Mouse (Mus musculus): ENCODE measurements around the gene Slc9b1. TPM values are rescaled to one million over a fixed set of nuclear protein-coding genes. Genes with fewer than 3 reads are reported as not detected.

The Slc9b1 gene
- polyA plus RNA-seq, 1 experiment from 2014 or later = not detected

DNA sequence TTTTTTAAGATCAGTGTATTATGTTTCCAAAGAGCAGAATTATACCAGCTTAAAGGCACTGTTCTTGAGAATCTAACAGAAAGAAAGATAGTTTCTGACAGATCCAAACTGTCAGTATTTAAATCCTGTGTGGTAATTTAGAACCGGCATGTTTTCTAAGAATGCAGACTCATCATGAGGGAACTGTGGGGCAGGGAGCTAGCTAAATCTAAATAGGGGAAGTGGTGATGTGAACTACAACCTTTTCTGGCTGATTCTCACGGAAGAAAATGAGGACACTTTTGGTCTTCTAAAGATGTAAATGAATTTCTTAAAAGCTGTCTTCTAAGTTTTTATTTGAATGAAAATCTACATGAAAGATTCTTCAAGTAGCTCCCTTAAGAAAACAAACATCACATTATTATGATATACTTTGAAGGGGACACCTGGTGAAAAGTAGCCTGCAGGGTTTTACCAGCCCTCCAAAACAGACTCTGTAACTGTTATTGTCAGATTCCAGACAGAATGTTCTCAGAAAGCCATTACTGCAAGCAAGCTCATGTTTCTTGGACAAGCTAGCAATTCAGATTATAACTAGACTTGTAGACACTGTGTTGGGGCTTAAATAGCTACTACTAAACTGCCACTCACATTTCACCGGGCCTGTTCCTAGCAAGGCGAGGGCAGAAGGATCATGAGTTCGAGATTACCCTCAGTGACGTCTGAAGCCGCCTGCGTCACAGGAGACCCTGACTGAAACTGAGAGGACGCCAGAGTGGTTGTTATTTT lies 72.9 kb downstream of the Slc9b1 start:
- Histone ChIP-seq H3K27me3 (ENCODE audit: control insufficient read depth, insufficient read depth, low read length) (no peaks in the 10 kb centered on the region), H3K9me3 (ENCODE audit: control insufficient read depth, low read length) (no peaks in the 10 kb centered on the region), H3K4me3 (ENCODE audit: low read depth, low read length) (no peak overlapping the region), H3K4me2 (ENCODE audit: low read depth, low read length) (no peak overlapping the region), H3K4me1 (ENCODE audit: control insufficient read depth, insufficient read depth, low read length) (peaks cover 13% of the 10 kb centered on the region), H3K27ac (ENCODE audit: low read depth, low read length) (no peak overlapping the region), H3K9ac (replicated peaks; ENCODE audit: low read depth, low read length) (no peak overlapping the region), H3K36me3 (ENCODE audit: control insufficient read depth, insufficient read depth, low read length) (no peaks in the 10 kb centered on the region)
- WGBS = 93% methylated on average over 9 of the region's 9 CpGs
- no peak for ATAC-seq (ENCODE audit: low read depth)

DNA sequence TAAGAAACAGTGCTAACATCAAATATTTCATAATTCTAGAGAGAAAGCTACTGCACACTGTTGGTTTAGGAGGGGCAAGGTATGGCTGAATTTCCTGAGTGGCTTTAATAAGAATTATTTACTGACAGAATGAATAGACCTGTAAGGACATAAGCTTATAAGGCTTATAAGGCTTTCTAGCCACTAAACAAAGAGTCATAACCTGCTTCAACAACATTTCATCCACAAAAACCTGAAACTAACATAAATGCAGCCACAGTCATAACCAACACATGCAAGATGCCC lies 73.4 kb downstream of the Slc9b1 start:
- no peak overlapping the region for H3K9ac ChIP-seq (replicated peaks; ENCODE audit: low read depth, low read length)
- no peak overlapping the region for H3K4me2 ChIP-seq (ENCODE audit: low read depth, low read length)
- no peak for ATAC-seq (ENCODE audit: low read depth)
- H3K4me1 ChIP-seq (ENCODE audit: control insufficient read depth, insufficient read depth, low read length) = peaks cover 13% of the 10 kb centered on the region
- H3K36me3 ChIP-seq (ENCODE audit: control insufficient read depth, insufficient read depth, low read length) = no peaks in the 10 kb centered on the region
- H3K9me3 ChIP-seq (ENCODE audit: control insufficient read depth, low read length) = no peaks in the 10 kb centered on the region
- H3K27me3 ChIP-seq (ENCODE audit: control insufficient read depth, insufficient read depth, low read length) = no peaks in the 10 kb centered on the region
- H3K4me3 ChIP-seq (ENCODE audit: low read depth, low read length) = no peak overlapping the region
- no peak overlapping the region for H3K27ac ChIP-seq (ENCODE audit: low read depth, low read length)

DNA sequence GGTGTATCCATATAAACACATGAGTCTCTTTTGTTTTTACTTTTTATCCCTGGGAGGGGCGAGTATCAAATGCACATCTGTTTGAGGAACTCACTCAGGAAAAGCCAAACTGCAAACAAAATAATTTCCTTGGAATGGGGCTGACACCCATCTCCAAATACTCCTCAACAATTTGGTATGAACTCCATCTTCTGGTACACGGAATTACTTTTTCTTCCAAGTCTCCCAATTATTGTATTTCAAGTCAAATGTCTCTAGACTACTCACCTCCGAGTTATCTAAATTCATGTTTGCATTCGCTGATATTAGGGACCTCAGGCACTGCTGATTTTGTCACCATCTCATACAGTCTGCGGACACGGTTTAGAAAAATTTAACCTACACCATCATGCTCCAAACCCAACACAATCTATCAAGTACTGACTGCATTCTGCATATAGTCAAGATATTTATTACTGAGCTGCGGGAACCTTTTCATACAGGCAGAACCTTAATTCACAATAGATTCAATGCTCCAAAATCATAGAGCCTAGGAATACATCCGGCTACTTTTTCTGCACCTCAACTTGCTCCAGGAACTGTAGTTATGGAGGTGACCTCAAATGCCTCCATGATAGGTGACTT lies 74.5 kb downstream of the Slc9b1 start:
- Histone ChIP-seq H3K36me3 (ENCODE audit: control insufficient read depth, insufficient read depth, low read length) (no peaks in the 10 kb centered on the region), H3K27me3 (ENCODE audit: control insufficient read depth, insufficient read depth, low read length) (no peaks in the 10 kb centered on the region), H3K9me3 (ENCODE audit: control insufficient read depth, low read length) (no peaks in the 10 kb centered on the region), H3K9ac (replicated peaks; ENCODE audit: low read depth, low read length) (peak overlapping the region; percentile 79), H3K27ac (ENCODE audit: low read depth, low read length) (peak overlapping the region; percentile 97), H3K4me3 (ENCODE audit: low read depth, low read length) (peak overlapping the region; percentile 60), H3K4me2 (ENCODE audit: low read depth, low read length) (peak overlapping the region; percentile 53), H3K4me1 (ENCODE audit: control insufficient read depth, insufficient read depth, low read length) (peaks cover 13% of the 10 kb centered on the region)
- WGBS = 36% methylated on average over 8 of the region's 8 CpGs
- no peak; the same call in 1 of the 2 replicates for ATAC-seq (ENCODE audit: low read depth)

DNA sequence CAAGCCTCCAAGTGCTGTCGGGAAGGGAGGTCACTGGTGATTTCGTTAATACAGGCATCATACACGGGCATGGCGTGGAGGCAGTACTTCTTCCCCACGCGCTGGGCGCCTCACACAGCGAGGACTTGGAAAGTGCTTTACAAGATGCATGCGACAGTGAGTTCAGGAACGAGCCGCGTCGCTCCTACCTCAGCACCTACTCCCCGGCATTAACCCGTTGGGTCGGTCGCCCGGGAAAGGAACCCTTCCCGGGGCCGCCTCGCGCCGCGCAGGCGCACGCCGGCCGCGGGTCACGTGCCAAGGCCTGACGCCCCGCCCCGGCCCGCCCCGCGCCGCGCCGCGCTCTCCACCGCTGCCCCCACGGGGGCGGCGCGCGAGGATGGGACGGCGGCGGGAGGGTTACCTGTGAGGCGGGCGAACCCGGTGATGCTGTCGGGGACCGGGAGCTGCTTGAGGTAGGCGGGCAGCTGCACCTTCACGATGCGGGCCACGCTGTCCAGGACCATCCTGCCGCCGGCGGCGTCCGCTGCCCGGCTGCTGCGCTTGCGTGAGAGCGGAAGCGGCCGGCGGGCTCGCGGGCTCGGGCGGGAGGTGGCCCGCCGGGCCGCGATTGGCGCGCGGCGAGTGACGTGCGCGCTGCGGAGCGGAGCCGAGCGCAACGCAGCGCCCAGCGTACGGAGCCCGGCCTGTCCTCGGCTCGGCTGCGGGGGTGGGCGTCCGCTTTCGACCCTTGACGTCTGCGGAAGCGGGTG lies 75.2 kb downstream of the Slc9b1 start:
- peak; percentile 98 for ATAC-seq (ENCODE audit: low read depth)
- Histone ChIP-seq H3K4me3 (ENCODE audit: low read depth, low read length) (peak overlapping the region; percentile 60), H3K27me3 (ENCODE audit: control insufficient read depth, insufficient read depth, low read length) (no peaks in the 10 kb centered on the region), H3K9ac (replicated peaks; ENCODE audit: low read depth, low read length) (peak overlapping the region; percentile 79), H3K4me2 (ENCODE audit: low read depth, low read length) (peak overlapping the region; percentile 53), H3K27ac (ENCODE audit: low read depth, low read length) (peak overlapping the region; percentile 97), H3K36me3 (ENCODE audit: control insufficient read depth, insufficient read depth, low read length) (0 out of 2 replicates have a peak, but pooled peaks cover 2% of the 10 kb centered on the region), H3K9me3 (ENCODE audit: control insufficient read depth, low read length) (no peaks in the 10 kb centered on the region), H3K4me1 (ENCODE audit: control insufficient read depth, insufficient read depth, low read length) (peaks cover 13% of the 10 kb centered on the region)
- under 1% methylated on average over 78 of the region's 103 CpGs for WGBS

DNA sequence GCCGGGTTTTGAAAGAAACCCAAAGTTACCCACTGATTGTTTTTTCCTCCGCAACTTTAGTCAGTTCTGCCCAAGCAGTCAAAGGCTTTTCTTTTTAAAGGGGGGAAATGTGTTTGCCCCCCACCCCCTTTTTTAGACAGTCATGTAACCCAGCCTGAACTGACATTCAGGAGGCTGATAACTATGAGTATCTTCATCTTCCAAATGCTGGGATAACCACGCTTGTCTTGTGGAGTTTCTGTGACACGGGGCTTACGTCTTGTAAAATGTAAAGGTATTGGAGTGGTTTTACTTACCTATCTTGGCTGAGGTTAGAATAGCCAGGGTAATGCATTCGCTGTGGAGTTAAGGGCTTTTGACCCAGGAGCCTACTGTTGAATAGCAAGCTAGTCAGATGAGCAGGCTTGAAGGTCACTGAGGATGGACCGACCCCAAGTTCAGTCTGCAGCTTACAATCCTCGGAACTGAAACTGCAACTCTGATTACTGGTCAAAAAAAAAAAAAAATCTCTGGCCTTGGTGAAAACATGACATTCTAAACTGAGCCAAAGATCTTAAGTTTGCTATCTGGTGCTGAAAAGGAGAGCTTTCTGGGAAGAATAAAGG lies 75.9 kb downstream of the Slc9b1 start, which contains the start of gene Cisd2:
Gene Cisd2, minus strand, starts transcription at position 318 of the 605 bp plus-strand sequence.
- Histone ChIP-seq H3K36me3 (ENCODE audit: control insufficient read depth, insufficient read depth, low read length) (0 out of 2 replicates have a peak, but pooled peaks cover 3% of the 10 kb centered on the region), H3K4me2 (ENCODE audit: low read depth, low read length) (peak within 1 kb of the TSS; percentile 53), H3K4me1 (ENCODE audit: control insufficient read depth, insufficient read depth, low read length) (peaks cover 13% of the 10 kb centered on the region), H3K9ac (replicated peaks; ENCODE audit: low read depth, low read length) (peak within 1 kb of the TSS; percentile 79), H3K27me3 (ENCODE audit: control insufficient read depth, insufficient read depth, low read length) (no peaks in the 10 kb centered on the region), H3K9me3 (ENCODE audit: control insufficient read depth, low read length) (no peaks in the 10 kb centered on the region), H3K4me3 (ENCODE audit: low read depth, low read length) (peak within 1 kb of the TSS; percentile 60), H3K27ac (ENCODE audit: low read depth, low read length) (peak within 1 kb of the TSS; percentile 97)
- peak; percentile 22 for ATAC-seq (ENCODE audit: low read depth)
- WGBS = 4% methylated on average over 8 of the region's 8 CpGs

DNA sequence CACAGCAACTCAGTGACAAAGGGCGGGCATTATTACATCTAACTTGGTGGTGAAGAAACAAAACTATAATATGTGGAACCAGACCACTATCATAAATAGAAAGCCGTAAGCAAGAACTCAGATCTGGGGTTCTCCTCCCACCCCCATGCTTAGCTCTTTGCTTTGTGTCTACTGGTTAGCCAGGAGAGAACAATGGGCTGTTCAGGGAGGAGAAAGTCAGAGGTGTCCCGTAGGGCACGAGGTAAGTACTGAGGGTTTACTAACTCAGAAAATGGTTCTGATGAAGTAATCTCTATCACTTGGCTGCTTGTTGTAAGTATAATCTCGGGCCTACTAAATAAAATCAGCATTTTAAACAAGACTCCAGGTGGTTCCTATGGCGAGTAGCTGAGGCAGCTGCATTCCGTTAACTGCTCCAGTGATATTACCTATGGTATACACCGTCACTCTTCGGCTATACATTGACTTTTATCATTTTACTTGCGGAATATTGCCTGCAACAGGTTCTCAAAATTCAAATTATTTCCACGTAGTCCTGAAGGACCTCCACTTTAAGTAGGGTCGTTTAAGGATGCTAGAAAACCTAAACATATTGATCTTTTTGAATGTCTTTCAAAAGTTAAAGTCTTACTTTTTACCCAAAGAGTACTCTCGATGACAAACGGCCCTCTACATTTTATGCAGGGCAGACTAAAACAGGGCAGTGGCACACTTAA lies 89.2 kb downstream of the Slc9b1 start:
- peak overlapping the region; percentile 70 for H3K9ac ChIP-seq (replicated peaks; ENCODE audit: low read depth, low read length)
- no peaks in the 10 kb centered on the region for H3K36me3 ChIP-seq (ENCODE audit: control insufficient read depth, insufficient read depth, low read length)
- H3K4me3 ChIP-seq (ENCODE audit: low read depth, low read length) = peak overlapping the region; percentile 88
- H3K4me2 ChIP-seq (ENCODE audit: low read depth, low read length) = peak overlapping the region; percentile 56
- no peaks in the 10 kb centered on the region for H3K27me3 ChIP-seq (ENCODE audit: control insufficient read depth, insufficient read depth, low read length)
- 35% methylated on average over 14 of the region's 14 CpGs for WGBS
- H3K4me1 ChIP-seq (ENCODE audit: control insufficient read depth, insufficient read depth, low read length) = peaks cover 11% of the 10 kb centered on the region
- no peaks in the 10 kb centered on the region for H3K9me3 ChIP-seq (ENCODE audit: control insufficient read depth, low read length)
- no peak for ATAC-seq (ENCODE audit: low read depth)
- peak overlapping the region; percentile 99 for H3K27ac ChIP-seq (ENCODE audit: low read depth, low read length)

DNA sequence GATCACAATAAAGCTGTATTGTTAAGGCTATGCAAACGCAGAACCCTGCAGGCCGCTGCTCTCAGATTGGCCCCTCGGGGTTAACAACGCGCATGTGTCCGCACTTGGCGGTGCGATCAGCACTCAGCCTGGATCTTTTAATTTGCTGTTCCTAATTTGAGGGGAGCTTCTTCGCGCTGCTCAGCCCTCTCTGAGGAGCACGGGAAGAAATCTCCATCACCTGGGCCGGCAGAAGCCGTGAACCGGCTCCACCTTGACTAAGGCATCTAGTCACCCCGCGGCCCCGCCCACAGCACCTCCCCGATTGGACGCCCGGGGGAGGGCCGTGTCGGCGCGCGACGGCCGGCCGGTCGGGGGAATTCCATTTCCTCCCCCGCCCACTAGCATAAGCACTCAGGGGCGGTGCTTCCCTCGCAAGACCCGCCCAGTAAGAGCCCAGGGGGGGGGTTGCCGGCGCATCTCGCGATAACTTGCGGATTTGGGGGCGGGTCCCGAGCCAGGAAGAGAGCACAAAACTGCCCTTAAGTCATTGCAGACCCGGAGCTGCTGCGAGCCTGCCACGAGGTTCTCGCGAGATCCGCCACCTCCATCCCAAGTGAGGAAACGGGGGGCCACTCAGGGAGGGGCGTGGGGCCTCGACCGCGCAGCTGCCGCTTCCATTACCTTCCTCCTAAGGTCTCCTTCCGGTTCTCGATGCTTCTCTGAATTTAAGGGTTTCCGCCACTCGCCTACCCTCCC lies 90.1 kb downstream of the Slc9b1 start, which contains the start of gene Ube2d3:
Gene Ube2d3, plus strand, starts transcription at position 392 of the 738 bp plus-strand sequence.
- H3K36me3 ChIP-seq (ENCODE audit: control insufficient read depth, insufficient read depth, low read length) = no peaks in the 10 kb centered on the region
- no peaks in the 10 kb centered on the region for H3K9me3 ChIP-seq (ENCODE audit: control insufficient read depth, low read length)
- H3K27me3 ChIP-seq (ENCODE audit: control insufficient read depth, insufficient read depth, low read length) = no peaks in the 10 kb centered on the region
- ATAC-seq (ENCODE audit: low read depth) = peak; percentile 95
- peak within 1 kb of the TSS; percentile 88 for H3K4me3 ChIP-seq (ENCODE audit: low read depth, low read length)
- H3K4me2 ChIP-seq (ENCODE audit: low read depth, low read length) = peak within 1 kb of the TSS; percentile 98
- peaks cover 12% of the 10 kb centered on the region for H3K4me1 ChIP-seq (ENCODE audit: control insufficient read depth, insufficient read depth, low read length)
- H3K27ac ChIP-seq (ENCODE audit: low read depth, low read length) = peak within 1 kb of the TSS; percentile 99
- H3K9ac ChIP-seq (replicated peaks; ENCODE audit: low read depth, low read length) = peak within 1 kb of the TSS; percentile 78
- WGBS = under 1% methylated on average over 56 of the region's 56 CpGs

DNA sequence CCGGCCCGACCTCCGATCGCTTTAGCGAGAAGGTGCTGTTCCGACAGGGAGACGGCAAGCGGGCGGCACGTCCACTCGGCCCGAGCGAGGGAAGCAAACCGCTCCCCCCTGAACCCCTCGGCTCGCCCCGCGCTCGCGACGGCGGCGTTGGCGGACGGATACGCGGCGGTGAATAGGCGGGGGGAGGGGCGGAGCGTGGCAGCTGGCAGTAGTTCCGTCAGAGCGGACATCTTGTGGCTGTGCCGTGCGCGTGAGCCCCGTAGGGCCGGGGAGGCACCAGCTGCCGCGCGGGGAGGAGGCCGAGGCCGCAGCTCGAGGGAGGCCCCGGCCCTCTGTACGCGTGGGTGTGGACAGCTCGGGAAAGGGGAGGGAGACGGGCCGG lies 90.7 kb downstream of the Slc9b1 start:
- Histone ChIP-seq H3K4me1 (ENCODE audit: control insufficient read depth, insufficient read depth, low read length) (peaks cover 18% of the 10 kb centered on the region), H3K36me3 (ENCODE audit: control insufficient read depth, insufficient read depth, low read length) (0 out of 2 replicates have a peak, but pooled peaks cover 2% of the 10 kb centered on the region), H3K4me3 (ENCODE audit: low read depth, low read length) (peak overlapping the region; percentile 88), H3K4me2 (ENCODE audit: low read depth, low read length) (0 out of 2 replicates have a peak overlapping the region, but pooled peaks have one; percentile 16), H3K27me3 (ENCODE audit: control insufficient read depth, insufficient read depth, low read length) (no peaks in the 10 kb centered on the region), H3K9me3 (ENCODE audit: control insufficient read depth, low read length) (no peaks in the 10 kb centered on the region), H3K9ac (replicated peaks; ENCODE audit: low read depth, low read length) (peak overlapping the region; percentile 78), H3K27ac (ENCODE audit: low read depth, low read length) (peak overlapping the region; percentile 99)
- WGBS = 0% methylated on average over 22 of the region's 50 CpGs
- peak; percentile 85 for ATAC-seq (ENCODE audit: low read depth)
